Mouse (Mus musculus) neural tube, embryonic 12.5 days (tissue): ENCODE results near the gene Crip1. TPM values are rescaled to one million over a fixed set of nuclear protein-coding genes. Genes with fewer than 3 reads are reported as not detected.

Experiments
- ATAC-seq: fragments of 200-750 bp; cut with Nextera tagmentation; 2 replicates; pipeline ENCODE4 v1.8.0; 2017; ENCODE audit warnings: low read depth, mild to moderate bottlenecking, moderate TSS enrichment, moderate library complexity; ENCODE audit not compliant: low FRiP score
- H3K27ac ChIP-seq: fragments of 300-500 bp; sonication (generic); 2 replicates; pipeline ENCODE4 v1.5.1; 2016
- H3K27me3 ChIP-seq: fragments of 300-500 bp; sonication (generic); replicated peaks from 2 replicates; pipeline ENCODE4 v1.6.1; 2016; ENCODE audit warnings: mild to moderate bottlenecking
- H3K36me3 ChIP-seq: fragments of 300-500 bp; sonication (generic); 2 replicates; pipeline ENCODE4 v1.6.1; 2016; ENCODE audit warnings: mild to moderate bottlenecking
- H3K4me1 ChIP-seq: fragments of 300-500 bp; sonication (generic); 2 replicates; pipeline ENCODE4 v1.6.1; 2016
- H3K4me2 ChIP-seq: fragments of 300-500 bp; sonication (generic); replicated peaks from 2 replicates; pipeline ENCODE4 v1.6.1; 2016; ENCODE audit warnings: mild to moderate bottlenecking
- H3K4me3 ChIP-seq: fragments of 300-500 bp; sonication (generic); 2 replicates; pipeline ENCODE4 v1.5.1; 2016
- H3K9ac ChIP-seq: fragments of 300-500 bp; sonication (generic); 2 replicates; pipeline ENCODE4 v1.6.1; 2016; ENCODE audit warnings: mild to moderate bottlenecking
- H3K9me3 ChIP-seq: fragments of 300-500 bp; sonication (generic); 2 replicates; pipeline ENCODE4 v1.6.1; 2016; ENCODE audit warnings: mild to moderate bottlenecking
- WGBS: fragments of 180-500 bp; shearing (Covaris S2); methylation state at CpG from one replicate; pipeline ENCODE4 v1.1.7; 2016; 5-methylcytosine and 5-hydroxymethylcytosine counted together
- polyA plus RNA-seq: library from polyadenylated mRNA; unstranded; fragments of >200 nt; fragmentation: Nextera tagmentation; extraction: Ambion mirVana; gene quantifications from 2 replicates; pipeline ENCODE4 v1.2.1, GENCODE M21; 2016

The Crip1 gene
- polyA plus RNA-seq, 1 experiment from 2014 or later, result 65.8 TPM

DNA sequence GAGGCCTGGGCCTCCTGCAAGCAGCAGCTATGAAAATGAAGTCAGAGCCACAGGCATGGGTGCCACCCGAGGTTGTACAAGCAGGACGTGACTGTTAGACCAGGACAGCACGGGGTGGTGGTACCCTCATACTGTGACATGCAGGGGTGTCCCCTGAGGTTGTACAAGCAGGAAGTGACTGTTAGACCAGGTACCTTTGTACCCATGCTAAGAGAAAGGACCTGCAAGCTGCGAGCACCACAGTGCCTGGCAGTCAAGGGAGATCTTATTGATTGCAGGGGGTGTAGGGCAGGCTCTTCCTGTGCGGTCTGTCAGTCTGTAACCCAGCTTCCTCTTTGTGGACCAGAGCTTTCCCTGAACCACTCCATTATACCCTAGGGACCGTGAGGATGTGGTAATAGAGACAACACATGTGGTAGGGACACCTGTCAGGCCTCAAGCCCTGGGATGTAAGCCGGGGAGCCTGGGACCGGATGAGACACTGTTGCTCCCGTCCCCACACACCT lies 22.0 kb downstream of the Crip1 start:
- 84% methylated on average over 9 of the region's 9 CpGs for WGBS
- H3K9ac ChIP-seq, result no peak overlapping the region

DNA sequence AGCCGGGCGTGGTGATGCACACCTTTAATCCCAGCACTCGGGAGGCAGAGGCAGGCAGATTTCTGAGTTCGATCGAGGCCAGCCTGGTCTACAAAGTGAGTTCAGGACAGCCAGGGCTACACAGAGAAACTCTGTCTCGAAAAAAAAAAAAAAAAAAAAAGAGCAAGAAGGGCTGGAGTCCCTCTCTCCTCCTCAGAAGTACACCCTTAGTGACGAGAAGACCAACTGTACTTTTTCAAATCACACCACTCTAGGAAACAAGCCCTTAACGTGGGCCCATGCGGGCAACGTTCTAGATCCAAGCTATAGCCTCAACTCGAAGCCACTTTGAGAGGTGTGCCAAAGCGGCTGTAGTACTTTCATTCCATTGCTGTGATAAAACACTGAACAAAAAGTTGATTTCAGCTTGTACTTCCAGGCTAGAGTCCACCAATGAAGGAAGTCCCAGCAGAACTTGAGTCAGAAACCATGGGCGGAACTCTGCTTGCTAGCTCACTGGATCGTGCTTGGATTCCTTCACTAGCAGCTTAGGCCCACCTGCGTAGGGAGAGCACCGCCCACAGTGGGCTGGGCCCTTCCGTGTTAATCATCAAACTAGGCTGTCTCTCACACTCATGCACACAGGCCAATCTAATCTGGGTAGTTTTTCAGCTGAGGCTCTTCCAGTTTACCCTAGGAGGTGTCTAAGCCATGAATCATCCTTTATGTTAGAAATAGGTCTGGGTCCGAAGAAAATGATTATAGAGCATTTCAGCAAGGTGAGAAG lies 31.0 kb downstream of the Crip1 start:
- Histone ChIP-seq H3K27me3 (no peaks in the 10 kb centered on the region), H3K9ac (no peak overlapping the region), H3K4me1 (no peaks in the 10 kb centered on the region), H3K36me3 (no peaks in the 10 kb centered on the region), H3K4me2 (no peak overlapping the region), H3K4me3 (no peak overlapping the region), H3K9me3 (no peaks in the 10 kb centered on the region), H3K27ac (no peak overlapping the region)
- 88% methylated on average over 18 of the region's 18 CpGs for WGBS
- ATAC-seq, result no peak

More for the DNA sequence above, 22.0 kb downstream of the Crip1 start:
- no peaks in the 10 kb centered on the region for H3K9me3 ChIP-seq
- peaks cover 2% of the 10 kb centered on the region; the same call in 1 of the 2 replicates for H3K4me1 ChIP-seq
- H3K27me3 ChIP-seq, result no peaks in the 10 kb centered on the region
- H3K4me2 ChIP-seq, result no peak overlapping the region
- no peak overlapping the region for H3K27ac ChIP-seq
- H3K36me3 ChIP-seq, result peaks cover 6% of the 10 kb centered on the region
- ATAC-seq, result no peak
- H3K4me3 ChIP-seq, result no peak overlapping the region

DNA sequence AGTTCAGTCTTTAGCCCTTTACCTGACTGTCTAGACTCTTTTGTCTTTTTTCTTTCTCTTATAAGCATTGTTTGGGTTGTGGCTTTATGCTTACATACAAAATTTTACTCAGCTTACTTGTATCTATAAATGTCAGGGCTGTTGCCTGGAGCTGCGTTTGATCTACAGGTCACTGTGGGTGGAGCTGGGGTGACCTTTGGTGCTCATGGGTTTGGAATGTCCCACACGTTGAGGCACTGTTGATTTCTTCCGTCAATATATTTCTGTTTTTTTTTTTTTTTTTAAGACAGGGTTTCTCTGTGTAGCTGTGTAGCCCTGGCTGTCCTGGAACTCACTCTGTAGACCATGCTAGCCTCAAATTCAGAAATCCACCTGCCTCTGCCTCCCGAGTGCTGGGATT lies 34.9 kb downstream of the Crip1 start:
- H3K4me1 ChIP-seq, result peaks cover under 1% of the 10 kb centered on the region; the same call in 1 of the 2 replicates
- no peaks in the 10 kb centered on the region for H3K9me3 ChIP-seq
- H3K4me2 ChIP-seq, result no peak overlapping the region
- no peak overlapping the region for H3K27ac ChIP-seq
- no peak for ATAC-seq
- H3K36me3 ChIP-seq, result no peaks in the 10 kb centered on the region
- H3K9ac ChIP-seq, result no peak overlapping the region
- 68% methylated on average over 4 of the region's 4 CpGs for WGBS
- no peak overlapping the region for H3K4me3 ChIP-seq
- H3K27me3 ChIP-seq, result peaks cover 4% of the 10 kb centered on the region; the same call in 1 of the 2 replicates

DNA sequence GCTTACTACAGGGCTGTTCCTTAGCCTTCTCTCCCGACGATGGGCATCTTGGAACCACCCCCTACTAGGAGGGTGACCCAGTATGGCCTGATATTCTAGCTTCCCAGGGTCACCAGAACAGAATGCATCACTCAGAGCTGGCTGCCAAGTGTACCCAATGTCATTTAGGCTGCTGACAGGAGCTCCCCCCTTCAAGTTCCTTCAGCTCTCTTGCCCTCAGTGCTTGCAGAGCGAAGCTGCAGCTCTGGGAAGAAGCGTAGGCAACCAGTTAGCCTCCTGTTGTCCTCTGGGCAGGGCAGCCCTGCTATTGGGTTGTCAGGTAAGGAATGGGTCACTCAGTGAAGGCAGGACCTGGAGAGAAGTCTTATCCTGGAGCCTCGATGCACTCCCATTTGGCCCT lies 38.8 kb downstream of the Crip1 start:
- H3K27me3 ChIP-seq, result peaks cover 4% of the 10 kb centered on the region; the same call in 1 of the 2 replicates
- no peak overlapping the region for H3K4me2 ChIP-seq
- ATAC-seq, result no peak
- peaks cover 17% of the 10 kb centered on the region for H3K36me3 ChIP-seq
- H3K4me1 ChIP-seq, result peaks cover 20% of the 10 kb centered on the region
- no peaks in the 10 kb centered on the region for H3K9me3 ChIP-seq
- no peak overlapping the region for H3K27ac ChIP-seq
- no peak overlapping the region for H3K9ac ChIP-seq
- H3K4me3 ChIP-seq, result no peak overlapping the region
- WGBS, result 69% methylated on average over 5 of the region's 5 CpGs

DNA sequence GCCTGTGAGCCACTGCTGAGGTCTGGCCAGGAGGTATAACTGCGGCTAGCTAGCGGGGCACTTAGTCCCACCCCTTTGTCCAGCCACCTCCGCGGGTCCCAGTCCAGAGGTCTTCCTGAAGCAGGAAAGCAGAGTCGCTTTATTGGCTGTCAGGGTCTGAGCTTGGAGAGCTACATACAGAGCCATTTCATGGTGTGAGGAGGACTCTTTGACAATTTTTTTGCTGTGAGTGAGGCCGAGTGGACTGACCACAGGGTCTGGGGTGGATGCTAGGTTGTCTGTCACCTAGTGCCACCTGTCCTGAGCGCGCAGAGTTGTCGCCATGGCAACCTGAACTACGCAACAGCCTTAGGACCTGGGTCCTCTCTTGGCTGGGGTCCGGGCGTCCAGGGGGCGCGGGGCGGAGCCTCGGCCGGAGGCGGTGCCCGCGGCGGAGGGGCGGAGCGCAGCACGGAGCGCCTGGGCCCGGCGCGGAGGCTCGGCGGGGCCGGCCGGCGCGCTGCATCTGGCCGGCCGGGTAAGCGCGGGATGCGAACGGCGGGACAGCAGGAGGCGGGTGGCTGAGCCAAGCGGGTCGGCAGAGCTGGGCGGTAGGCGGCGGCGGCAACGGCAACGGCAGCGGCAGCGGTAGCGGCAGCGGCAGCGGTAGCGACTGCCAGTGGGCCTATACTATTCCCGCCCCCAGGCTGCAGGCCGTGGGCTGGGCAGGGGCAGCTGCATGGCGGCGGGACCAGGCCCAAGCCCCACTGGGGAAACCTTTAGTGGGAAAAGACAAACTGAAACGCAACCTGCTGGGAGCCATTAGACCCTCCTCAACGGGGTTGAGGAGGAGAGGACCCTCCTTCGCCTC lies 39.6 kb downstream of the Crip1 start, which contains the start of gene Tmem121:
TSS of gene Tmem121 (plus strand) at position 489 of the 850 bp plus-strand sequence.
- H3K4me1 ChIP-seq, result peaks cover 20% of the 10 kb centered on the region
- peak within 1 kb of the TSS; percentile 73 for H3K9ac ChIP-seq
- peaks cover 4% of the 10 kb centered on the region; the same call in 1 of the 2 replicates for H3K27me3 ChIP-seq
- H3K4me2 ChIP-seq, result peak within 1 kb of the TSS; percentile 90
- peak within 1 kb of the TSS; percentile 65 for H3K4me3 ChIP-seq
- peak; percentile 48 for ATAC-seq
- H3K27ac ChIP-seq, result no peak within 1 kb of the TSS
- peaks cover 24% of the 10 kb centered on the region for H3K36me3 ChIP-seq
- WGBS, result 1% methylated on average over 63 of the region's 63 CpGs
- H3K9me3 ChIP-seq, result no peaks in the 10 kb centered on the region

DNA sequence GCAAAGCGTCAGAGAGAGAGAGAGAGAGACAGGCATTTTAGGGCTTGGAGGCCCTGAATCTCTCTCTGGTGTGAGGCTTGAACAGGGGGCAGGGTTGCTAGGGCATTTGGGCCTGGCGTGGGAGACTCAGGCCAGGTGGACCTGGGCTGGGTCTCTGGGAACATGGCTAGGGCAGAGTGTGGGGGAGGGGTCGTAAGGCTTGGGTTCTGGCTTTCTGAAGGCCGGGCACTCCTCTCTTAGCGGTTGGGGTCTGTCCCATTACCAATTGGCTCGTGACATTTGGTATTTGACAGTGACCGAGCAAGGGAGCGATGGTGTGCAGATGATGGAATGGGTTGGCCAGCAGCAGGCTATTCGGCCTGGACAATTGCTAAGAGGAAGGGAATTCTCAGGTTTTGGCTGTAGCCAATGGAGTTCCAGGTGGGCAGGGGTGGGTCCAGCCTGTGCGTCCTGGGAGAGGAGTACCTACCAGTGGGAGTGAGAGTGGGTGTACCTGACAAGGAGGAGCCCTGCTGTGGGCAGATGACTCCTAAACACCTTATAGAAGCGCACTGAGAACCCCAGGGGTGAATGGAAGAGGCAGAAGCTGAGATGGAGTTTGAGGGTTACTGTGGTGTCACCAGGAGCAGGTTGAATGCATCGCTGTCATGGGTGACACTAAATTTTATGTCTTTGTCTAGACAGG lies 40.4 kb downstream of the Crip1 start:
- H3K27ac ChIP-seq, result no peak overlapping the region

DNA sequence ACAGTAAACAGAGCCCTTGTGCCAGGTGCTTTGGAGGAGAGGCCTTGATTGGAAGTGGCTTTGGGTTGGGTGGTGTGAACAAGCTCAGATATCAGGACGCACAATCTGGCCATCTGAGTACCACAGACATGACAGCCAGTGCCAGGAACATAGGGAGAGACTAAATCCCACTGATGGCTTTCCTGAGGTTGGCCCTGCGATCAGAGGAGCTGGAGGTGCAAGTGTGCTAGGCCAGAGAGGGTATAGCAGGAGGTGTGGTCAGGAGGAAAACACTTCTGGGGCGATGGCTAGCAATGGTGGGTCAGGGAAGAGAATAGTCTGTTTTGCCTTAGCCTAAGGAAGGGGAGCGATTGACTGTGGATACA lies 40.9 kb downstream of the Crip1 start:
- Histone ChIP-seq H3K9me3 (no peaks in the 10 kb centered on the region), H3K36me3 (peaks cover 25% of the 10 kb centered on the region), H3K4me3 (peak overlapping the region; percentile 40; the same call in 1 of the 2 replicates), H3K4me1 (peaks cover 20% of the 10 kb centered on the region), H3K4me2 (peak overlapping the region; percentile 90), H3K9ac (0 out of 2 replicates have a peak overlapping the region, but pooled peaks have one; percentile 17), H3K27me3 (peaks cover 4% of the 10 kb centered on the region; the same call in 1 of the 2 replicates), H3K27ac (no peak overlapping the region)
- 59% methylated on average over 4 of the region's 4 CpGs for WGBS
- ATAC-seq, result no peak

More for the DNA sequence above, 40.4 kb downstream of the Crip1 start:
- H3K36me3 ChIP-seq, result peaks cover 25% of the 10 kb centered on the region
- H3K4me3 ChIP-seq, result peak overlapping the region; percentile 65
- peak overlapping the region; percentile 90 for H3K4me2 ChIP-seq
- peaks cover 4% of the 10 kb centered on the region; the same call in 1 of the 2 replicates for H3K27me3 ChIP-seq
- peak overlapping the region; percentile 73 for H3K9ac ChIP-seq
- H3K9me3 ChIP-seq, result no peaks in the 10 kb centered on the region
- peak; percentile 8; the same call in 1 of the 2 replicates for ATAC-seq
- 36% methylated on average over 12 of the region's 12 CpGs for WGBS
- peaks cover 20% of the 10 kb centered on the region for H3K4me1 ChIP-seq

DNA sequence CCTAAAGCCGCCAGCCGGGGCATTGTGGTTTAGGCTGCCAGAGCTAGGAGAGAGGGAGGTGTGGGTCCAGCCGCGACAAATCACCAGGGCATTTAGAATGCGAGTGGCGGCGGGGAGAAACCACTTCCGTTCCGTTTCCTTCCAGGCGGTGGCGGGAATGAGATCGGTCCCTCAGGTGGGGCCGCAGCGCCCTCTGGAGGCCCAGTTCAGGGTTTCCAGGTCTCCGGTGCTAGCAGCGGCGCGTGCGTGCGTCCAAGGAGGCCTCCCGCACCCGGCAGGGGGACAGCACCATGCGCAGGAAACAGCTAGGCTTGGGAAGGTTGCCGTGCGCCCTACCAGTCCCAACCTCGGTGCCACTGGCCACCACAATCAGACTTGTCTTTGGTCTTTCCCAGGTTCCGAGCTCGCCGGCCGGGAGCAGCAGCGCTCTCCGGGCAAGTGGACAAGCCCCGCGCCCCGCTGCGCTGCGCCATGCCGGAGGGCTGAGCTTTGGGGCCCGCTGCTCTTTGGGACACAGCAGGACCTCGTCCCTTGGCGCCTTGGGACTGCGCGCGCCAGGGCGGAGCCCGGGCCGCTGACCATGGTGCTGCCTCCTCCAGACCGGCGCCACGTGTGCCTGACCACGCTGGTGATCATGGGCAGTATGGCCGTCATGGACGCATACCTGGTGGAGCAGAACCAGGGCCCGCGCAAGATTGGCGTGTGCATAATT lies 41.6 kb downstream of the Crip1 start:
- Histone ChIP-seq H3K4me3 (peak overlapping the region; percentile 40), H3K4me2 (peak overlapping the region; percentile 90), H3K27ac (no peak overlapping the region), H3K36me3 (peaks cover 25% of the 10 kb centered on the region), H3K9ac (peak overlapping the region; percentile 55), H3K27me3 (peaks cover 4% of the 10 kb centered on the region; the same call in 1 of the 2 replicates), H3K9me3 (no peaks in the 10 kb centered on the region), H3K4me1 (peaks cover 20% of the 10 kb centered on the region)
- 5% methylated on average over 56 of the region's 56 CpGs for WGBS
- peak; percentile 52 for ATAC-seq

DNA sequence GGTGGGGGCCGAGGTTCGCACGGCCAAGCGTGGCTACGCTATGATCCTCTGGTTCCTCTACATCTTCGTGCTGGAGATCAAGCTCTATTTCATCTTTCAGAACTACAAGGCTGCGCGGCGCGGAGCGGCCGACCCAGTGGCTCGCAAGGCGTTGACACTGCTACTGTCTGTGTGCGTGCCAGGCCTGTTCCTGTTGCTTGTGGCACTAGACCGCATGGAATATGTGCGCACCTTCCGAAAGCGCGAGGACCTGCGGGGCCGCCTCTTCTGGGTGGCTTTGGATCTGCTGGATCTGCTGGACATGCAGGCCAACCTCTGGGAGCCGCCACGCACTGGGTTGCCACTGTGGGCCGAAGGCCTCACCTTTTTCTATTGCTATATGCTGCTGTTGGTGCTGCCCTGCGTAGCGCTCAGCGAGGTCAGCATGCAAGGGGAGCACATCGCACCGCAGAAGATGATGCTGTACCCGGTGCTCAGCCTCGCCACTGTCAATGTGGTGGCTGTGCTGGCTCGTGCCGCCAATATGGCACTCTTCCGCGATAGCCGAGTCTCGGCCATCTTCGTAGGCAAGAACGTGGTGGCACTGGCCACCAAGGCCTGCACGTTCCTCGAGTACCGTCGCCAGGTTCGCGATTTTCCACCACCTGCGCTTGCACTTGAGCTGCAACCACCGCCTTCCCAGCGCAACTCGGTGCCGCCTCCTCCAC lies 42.4 kb downstream of the Crip1 start:
- Histone ChIP-seq H3K4me1 (peaks cover 20% of the 10 kb centered on the region), H3K27ac (no peak overlapping the region), H3K4me2 (peak overlapping the region; percentile 90), H3K27me3 (peaks cover 4% of the 10 kb centered on the region; the same call in 1 of the 2 replicates), H3K9ac (no peak overlapping the region), H3K4me3 (no peak overlapping the region; the same call in 1 of the 2 replicates), H3K9me3 (no peaks in the 10 kb centered on the region), H3K36me3 (peaks cover 25% of the 10 kb centered on the region)
- ATAC-seq, result no peak
- 92% methylated on average over 51 of the region's 51 CpGs for WGBS

DNA sequence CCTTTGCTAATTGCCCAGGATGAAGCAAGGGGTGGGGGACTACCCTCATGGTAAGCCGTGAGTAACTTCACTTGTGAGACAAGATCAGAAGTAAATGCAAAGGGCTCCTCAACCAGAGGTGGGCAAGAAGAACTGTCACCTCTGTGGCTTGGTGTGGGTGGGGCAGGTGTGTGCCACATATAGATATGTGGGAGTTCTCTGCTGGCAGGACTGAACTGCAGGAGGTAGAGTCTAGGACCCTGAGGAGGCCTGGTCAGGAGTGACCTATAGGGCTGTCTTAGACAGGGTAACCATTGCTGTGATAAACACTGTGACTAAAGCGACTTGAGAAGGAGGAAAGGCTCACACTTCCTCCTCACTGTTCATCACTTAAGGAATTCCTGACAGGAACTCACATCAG lies 47.3 kb downstream of the Crip1 start:
- Histone ChIP-seq H3K36me3 (peaks cover 23% of the 10 kb centered on the region), H3K9me3 (0 out of 2 replicates have a peak, but pooled peaks cover 6% of the 10 kb centered on the region), H3K4me2 (no peak overlapping the region), H3K27ac (no peak overlapping the region), H3K4me3 (no peak overlapping the region), H3K27me3 (no peaks in the 10 kb centered on the region), H3K4me1 (no peaks in the 10 kb centered on the region), H3K9ac (no peak overlapping the region)
- WGBS, result 79% methylated on average over 2 of the region's 2 CpGs
- no peak for ATAC-seq
